In genomic region chr17:32142907-32143854, GRCm38 (mm10) we compare ENCODE assay signal across 7 mouse cellular contexts. TPM values are rescaled to one million over a fixed set of nuclear protein-coding genes. Genes with fewer than 3 reads are reported as not detected.
A peak's percentile ranks its signal among the peaks of the same experiment; 100 is the strongest.
DNase-seq lines count a peak whose midpoint lies in the region; ATAC-seq and TF ChIP-seq lines count a peak whose summit lies in the region.

No protein-coding gene starts in this region.

- ATAC-seq in intestine, embryonic 16.5 days = peak; percentile 89
- peak; percentile 70 for ATAC-seq in midbrain, embryonic 12.5 days (ENCODE audit: low FRiP score, low read depth)

- no peaks in the 10 kb centered on the region for H3K27me3 ChIP-seq in intestine, embryonic 16.5 days (replicated peaks; ENCODE audit: control insufficient read depth, insufficient read depth, low read length)
- H3K27me3 ChIP-seq in midbrain, embryonic 12.5 days = no peaks in the 10 kb centered on the region
- H3K27me3 ChIP-seq in small intestine, adult 2 months (ENCODE audit: control insufficient read depth, insufficient read depth, low read length) = no peaks in the 10 kb centered on the region

- WGBS in intestine, embryonic 16.5 days = 34% methylated on average over 39 of the region's 39 CpGs
- 28% methylated on average over 39 of the region's 39 CpGs for WGBS in midbrain, embryonic 12.5 days
- WGBS in small intestine, adult 2 months = 28% methylated on average over 39 of the region's 39 CpGs

- peak overlapping the region; percentile 64 for H3K4me2 ChIP-seq in intestine, embryonic 16.5 days (ENCODE audit: low read depth, low read length)
- H3K4me2 ChIP-seq in midbrain, embryonic 12.5 days (replicated peaks) = peak overlapping the region; percentile 46

- TF ChIP-seq CTCF in small intestine, adult 2 months (IDR thresholded peaks at IDR 0.05; ENCODE audit: extremely low read depth, insufficient read length, insufficient replicate concordance, low read depth, low read length) = peak; percentile 76

- peaks cover 9% of the 10 kb centered on the region; the same call in 1 of the 2 replicates for H3K36me3 ChIP-seq in intestine, embryonic 16.5 days (ENCODE audit: control insufficient read depth, insufficient read depth, low read length)
- H3K36me3 ChIP-seq in midbrain, embryonic 12.5 days = peaks cover 91% of the 10 kb centered on the region
- H3K36me3 ChIP-seq in small intestine, adult 2 months (ENCODE audit: control insufficient read depth, insufficient read depth, low read length) = no peaks in the 10 kb centered on the region

- intact Hi-C loops in left cerebral cortex, postnatal 4 days (cut with DNase I) = no loop called here

- 0 out of 2 replicates have a peak overlapping the region, but pooled peaks have one; percentile 25 for H3K4me3 ChIP-seq in intestine, embryonic 16.5 days (ENCODE audit: low read length)
- H3K4me3 ChIP-seq in midbrain, embryonic 12.5 days = peak overlapping the region; percentile 23
- peak overlapping the region; percentile 24 for H3K4me3 ChIP-seq in small intestine, adult 2 months (ENCODE audit: low read depth, low read length)

- peak; percentile 88 for DNase-seq in adrenal gland, adult 2 months
- DNase-seq in embryo, embryonic 11.5 days (ENCODE audit: low read depth, low spot score) = peak; percentile 59
- peak; percentile 75 to 85 for DNase-seq in gastrocnemius, postnatal 4 days (ENCODE audit: low spot score in 2 of 2)
- peak; percentile 87 for DNase-seq in left cerebral cortex, postnatal 4 days

- TF ChIP-seq POLR2A in small intestine, adult 2 months (IDR thresholded peaks at IDR 0.05; ENCODE audit: low read depth, low read length) = no peak

- H3K4me1 ChIP-seq in intestine, embryonic 16.5 days (ENCODE audit: control insufficient read depth, insufficient read depth, low read length) = peaks cover 3% of the 10 kb centered on the region; the same call in 1 of the 2 replicates
- no peaks in the 10 kb centered on the region for H3K4me1 ChIP-seq in midbrain, embryonic 12.5 days
- H3K4me1 ChIP-seq in small intestine, adult 2 months (ENCODE audit: control insufficient read depth, insufficient read depth, insufficient read length, low read length) = peaks cover 3% of the 10 kb centered on the region

- H3K9ac ChIP-seq in intestine, embryonic 16.5 days (ENCODE audit: low read depth, low read length) = peak overlapping the region; percentile 55; the same call in 1 of the 2 replicates
- H3K9ac ChIP-seq in midbrain, embryonic 12.5 days (replicated peaks) = no peak overlapping the region

- H3K27ac ChIP-seq in intestine, embryonic 16.5 days (ENCODE audit: low read length) = no peak overlapping the region
- 0 out of 2 replicates have a peak overlapping the region, but pooled peaks have one; percentile 15 for H3K27ac ChIP-seq in midbrain, embryonic 12.5 days (replicated peaks)
- no peak overlapping the region for H3K27ac ChIP-seq in small intestine, adult 2 months (ENCODE audit: insufficient read depth, low read depth, low read length)

- H3K9me3 ChIP-seq in intestine, embryonic 16.5 days (ENCODE audit: control insufficient read depth, low read length) = no peaks in the 10 kb centered on the region
- H3K9me3 ChIP-seq in midbrain, embryonic 12.5 days = no peaks in the 10 kb centered on the region

RNA-seq across cellular contexts. Expression of gene Notch3, which starts 23.5 kb away (rescaled TPM):
- total RNA-seq in adrenal gland, adult 2 months (2021) = 10 to 100 TPM in 1 of 2 experiments, 1 to 10 TPM in 1; 5.6 to 11.7 TPM
- polyA plus RNA-seq in adrenal gland, adult 2 months (2012; rRNA removed) = 35.5 and 44.3 TPM in 2 replicates
- 10 to 100 TPM; 68.4 to 68.9 TPM for total RNA-seq in gastrocnemius, postnatal 4 days (2021)
- 5.1 and 6.6 TPM in 2 replicates for polyA plus RNA-seq in intestine, embryonic 16.5 days (2015; fragmentation: Nextera tagmentation; extraction: Ambion mirVana)
- total RNA-seq in left cerebral cortex, postnatal 4 days (2021) = 10 to 100 TPM; 21.8 to 21.9 TPM
- 26.8 and 30.6 TPM in 2 replicates for polyA plus RNA-seq in midbrain, embryonic 12.5 days (2016; fragmentation: Nextera tagmentation; extraction: Ambion mirVana)
- 6.1 and 8.3 TPM in 2 replicates for polyA plus RNA-seq in small intestine, adult 2 months (2012; rRNA removed)

RNA-seq across cellular contexts. Expression of gene Ephx3, which starts 46.2 kb away (rescaled TPM):
- under 1 TPM; 0.23 to 0.48 TPM for total RNA-seq in adrenal gland, adult 2 months (2021)
- polyA plus RNA-seq in adrenal gland, adult 2 months (2012; rRNA removed) = 0.81 and 0.96 TPM in 2 replicates
- total RNA-seq in gastrocnemius, postnatal 4 days (2021) = under 1 TPM; 0.17 to 0.31 TPM
- polyA plus RNA-seq in intestine, embryonic 16.5 days (2015; fragmentation: Nextera tagmentation; extraction: Ambion mirVana) = 0.05 and 0.16 TPM in 2 replicates
- under 1 TPM in 1 of 2 experiments, not detected in 1; 0.24 TPM for total RNA-seq in left cerebral cortex, postnatal 4 days (2021)
- polyA plus RNA-seq in midbrain, embryonic 12.5 days (2016; fragmentation: Nextera tagmentation; extraction: Ambion mirVana) = 0.37 TPM in 1 of 2 replicates, not detected in the other
- 0.51 and 0.55 TPM in 2 replicates for polyA plus RNA-seq in small intestine, adult 2 months (2012; rRNA removed)
